Mouse (Mus musculus) forebrain, embryonic 11.5 days (tissue): Measurements from ENCODE around the gene Kcnh4. TPM values are rescaled to one million over a fixed set of nuclear protein-coding genes. Genes with fewer than 3 reads are reported as not detected.
A peak's percentile ranks its signal among the peaks of the same experiment; 100 is the strongest.

Source experiments
- ATAC-seq: fragments of 200-750 bp; cut with Nextera tagmentation; replicated peaks from 2 replicates; pipeline ENCODE4 v1.8.0; 2017; ENCODE audit warnings: moderate TSS enrichment; ENCODE audit not compliant: low FRiP score
- DNase-seq: peaks from one replicate; pipeline ENCODE4 v3.0.0-alpha.2; 2017; ENCODE audit warnings: low spot score
- H3K27ac ChIP-seq: fragments of 300-500 bp; sonication (generic); 2 replicates; pipeline ENCODE4 v1.5.1; 2014; ENCODE audit warnings: low read depth, low read length
- H3K27me3 ChIP-seq: fragments of 300-500 bp; sonication (generic); 2 replicates; pipeline ENCODE4 v1.6.1; 2014; ENCODE audit warnings: mild to moderate bottlenecking, low read length, mixed read lengths; ENCODE audit not compliant: control insufficient read depth, insufficient read depth
- H3K36me3 ChIP-seq: fragments of 300-500 bp; sonication (generic); 2 replicates; pipeline ENCODE4 v1.6.1; 2014; ENCODE audit warnings: mild to moderate bottlenecking, low read length, moderate library complexity, mixed read lengths; ENCODE audit not compliant: control insufficient read depth, insufficient read depth
- H3K4me1 ChIP-seq: fragments of 300-500 bp; sonication (generic); replicated peaks from 2 replicates; pipeline ENCODE4 v1.6.1; 2014; ENCODE audit warnings: low read length, mixed read lengths; ENCODE audit not compliant: control insufficient read depth, insufficient read depth
- H3K4me2 ChIP-seq: fragments of 300-500 bp; sonication (generic); 2 replicates; pipeline ENCODE4 v1.6.1; 2014; ENCODE audit warnings: low read depth, mild to moderate bottlenecking, low read length, moderate library complexity, mixed read lengths; ENCODE audit not compliant: severe bottlenecking
- H3K4me3 ChIP-seq: fragments of 300-500 bp; sonication (generic); 2 replicates; pipeline ENCODE4 v1.5.1; 2014; ENCODE audit warnings: low read depth, low read length
- H3K9ac ChIP-seq: fragments of 300-500 bp; sonication (generic); 2 replicates; pipeline ENCODE4 v1.6.1; 2014; ENCODE audit warnings: low read length
- H3K9me3 ChIP-seq: fragments of 300-500 bp; sonication (generic); 2 replicates; pipeline ENCODE4 v1.6.1; 2016; ENCODE audit warnings: low read length, mixed read lengths; ENCODE audit not compliant: control insufficient read depth
- WGBS: fragments of 180-500 bp; shearing (Covaris S2); extraction: QIAGEN DNeasy Blood & Tissue Kit; methylation state at CpG from one replicate; pipeline ENCODE4 v1.1.7; 2014; 5-methylcytosine and 5-hydroxymethylcytosine counted together
- polyA plus RNA-seq: library from polyadenylated mRNA; unstranded; fragments of >200 nt; fragmentation: Nextera tagmentation; extraction: Ambion mirVana; gene quantifications from 2 replicates; pipeline ENCODE4 v1.2.1, GENCODE M21; 2014

The Kcnh4 gene
- polyA plus RNA-seq, 1 experiment from 2014 or later = 2.7 TPM

GRCm38 (mm10) chr11:100693154-100693553 is 66.6 kb downstream of the Kcnh4 start:
- ATAC-seq (no peak), DNase-seq (no peak)
- Histone ChIP-seq H3K27ac (no peak overlapping the region), H3K4me2 (no peak overlapping the region), H3K9me3 (no peaks in the 10 kb centered on the region), H3K9ac (no peak overlapping the region), H3K36me3 (no peaks in the 10 kb centered on the region), H3K4me1 (no peaks in the 10 kb centered on the region; the same call in 1 of the 2 replicates), H3K27me3 (peaks cover 10% of the 10 kb centered on the region; the same call in 1 of the 2 replicates), H3K4me3 (no peak overlapping the region)
- 29% methylated on average over 5 of the region's 5 CpGs for WGBS

- Histone ChIP-seq H3K4me1 (no peaks in the 10 kb centered on the region; the same call in 1 of the 2 replicates), H3K27me3 (peaks cover 10% of the 10 kb centered on the region; the same call in 1 of the 2 replicates), H3K9ac (no peak within 1 kb of the TSS), H3K4me3 (peak within 1 kb of the TSS; percentile 11; the same call in 1 of the 2 replicates), H3K4me2 (peak within 1 kb of the TSS; percentile 50), H3K27ac (no peak within 1 kb of the TSS), H3K36me3 (no peaks in the 10 kb centered on the region), H3K9me3 (no peaks in the 10 kb centered on the region)
- DNase-seq (no peak), ATAC-seq (no peak)
- 2% methylated on average over 23 of the region's 23 CpGs for WGBS
Measured at GRCm38 (mm10) chr11:100692164-100692616, 67.6 kb downstream of the Kcnh4 start, which contains the start of gene Zfp385c. Gene Zfp385c, minus strand, starts transcription at chr11:100692455.

GRCm38 (mm10) chr11:100690389-100690788 is 69.4 kb downstream of the Kcnh4 start:
- no peaks in the 10 kb centered on the region for H3K36me3 ChIP-seq
- no peaks in the 10 kb centered on the region; the same call in 1 of the 2 replicates for H3K4me1 ChIP-seq
- ATAC-seq (no peak), DNase-seq (no peak)
- WGBS = 81% methylated on average over 7 of the region's 7 CpGs
- peaks cover 10% of the 10 kb centered on the region; the same call in 1 of the 2 replicates for H3K27me3 ChIP-seq
- H3K9ac ChIP-seq = no peak overlapping the region
- H3K4me2 ChIP-seq = no peak overlapping the region
- H3K9me3 ChIP-seq = no peaks in the 10 kb centered on the region
- no peak overlapping the region for H3K27ac ChIP-seq
- no peak overlapping the region for H3K4me3 ChIP-seq

Other genes with a start within 250 kb of the Kcnh4 start
- 294 TPM in 2 replicates for gene Acly, start 231.9 kb downstream of the Kcnh4 start, polyA plus RNA-seq
- gene Ttc25, start 214.3 kb downstream of the Kcnh4 start, polyA plus RNA-seq = 1.3 and 1.9 TPM in 2 replicates
- gene Cnp, start 185.0 kb downstream of the Kcnh4 start, polyA plus RNA-seq = 18.3 and 20.3 TPM in 2 replicates
- 94.5 and 107 TPM in 2 replicates for gene Nkiras2, start 140.7 kb downstream of the Kcnh4 start, polyA plus RNA-seq
- gene Dnajc7, start 139.8 kb downstream of the Kcnh4 start, polyA plus RNA-seq = 95.9 and 105 TPM in 2 replicates
- 0.16 TPM in 1 of 2 replicates, not detected in the other for gene Zfp385c, start 67.5 kb downstream of the Kcnh4 start, polyA plus RNA-seq
- 3.1 and 4.3 TPM in 2 replicates for gene Dhx58, start 55.7 kb downstream of the Kcnh4 start, polyA plus RNA-seq
- gene Kat2a, start 47.5 kb downstream of the Kcnh4 start, polyA plus RNA-seq = 80.7 and 82.0 TPM in 2 replicates
- gene Hspb9, start 46.1 kb downstream of the Kcnh4 start, polyA plus RNA-seq = 0.36 and 0.45 TPM in 2 replicates
- 39.4 and 50.5 TPM in 2 replicates for gene Rab5c, start 21.7 kb downstream of the Kcnh4 start, polyA plus RNA-seq
- gene Hcrt, start 3.0 kb upstream of the Kcnh4 start, polyA plus RNA-seq = not detected in 2 replicates
- gene Ghdc, start 11.0 kb upstream of the Kcnh4 start, polyA plus RNA-seq = 2.1 and 2.9 TPM in 2 replicates
- 18.7 and 19.1 TPM in 2 replicates for gene Stat5b, start 90.8 kb upstream of the Kcnh4 start, polyA plus RNA-seq
- gene Stat5a, start 99.4 kb upstream of the Kcnh4 start, polyA plus RNA-seq = 1.3 and 1.5 TPM in 2 replicates
- gene Stat3, start 179.6 kb upstream of the Kcnh4 start, polyA plus RNA-seq = 26.2 and 27.8 TPM in 2 replicates
- gene Cavin1, start 210.9 kb upstream of the Kcnh4 start, polyA plus RNA-seq = 11.8 and 14.2 TPM in 2 replicates
- gene Atp6v0a1, start 249.5 kb upstream of the Kcnh4 start, polyA plus RNA-seq = 44.7 and 47.0 TPM in 2 replicates